Mouse (Mus musculus): ENCODE data around the gene Xrcc4.

The Xrcc4 gene

DNA sequence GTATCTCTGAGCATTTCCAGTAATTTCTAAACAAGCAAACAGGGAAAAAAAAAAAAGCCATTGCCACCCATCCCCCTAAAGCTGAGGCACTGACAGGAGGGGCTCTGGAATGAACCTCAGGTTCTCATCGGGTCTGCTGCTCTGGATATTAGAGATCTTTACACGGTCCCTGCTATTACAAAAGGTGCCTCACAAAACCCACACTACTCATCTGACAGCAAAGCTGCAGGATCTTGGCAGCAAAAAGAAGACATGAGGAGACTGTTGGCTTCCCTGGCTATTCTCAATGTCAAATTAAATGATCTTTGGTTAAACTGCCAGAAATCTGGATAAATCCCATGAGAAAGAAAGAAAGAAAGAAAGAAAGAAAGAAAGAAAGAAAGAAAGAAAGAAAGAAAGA, 145.1 kb downstream of the Xrcc4 start:
- DNase-seq (ENCODE audit: low read depth, low spot score) = no peak

DNA sequence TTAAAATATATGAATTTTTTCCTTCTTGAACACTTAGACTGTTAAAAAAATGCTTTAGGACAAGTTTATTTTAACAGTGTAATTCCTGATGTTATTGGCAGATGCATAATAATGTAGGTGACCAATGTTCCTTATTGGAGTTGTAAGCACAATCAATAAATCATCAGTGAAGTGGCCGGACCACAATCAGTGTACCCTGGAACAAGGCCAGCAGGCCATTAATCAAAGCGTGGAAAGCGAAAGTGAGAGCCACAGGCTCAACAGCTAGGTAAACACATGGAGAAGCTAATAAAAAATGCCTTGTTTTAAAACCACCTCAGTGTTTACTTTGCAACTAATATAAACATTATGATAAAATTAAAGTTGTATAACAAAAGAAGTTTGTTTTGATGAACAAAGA, 159.9 kb downstream of the Xrcc4 start:
- no peak for DNase-seq (ENCODE audit: low read depth, low spot score)

DNA sequence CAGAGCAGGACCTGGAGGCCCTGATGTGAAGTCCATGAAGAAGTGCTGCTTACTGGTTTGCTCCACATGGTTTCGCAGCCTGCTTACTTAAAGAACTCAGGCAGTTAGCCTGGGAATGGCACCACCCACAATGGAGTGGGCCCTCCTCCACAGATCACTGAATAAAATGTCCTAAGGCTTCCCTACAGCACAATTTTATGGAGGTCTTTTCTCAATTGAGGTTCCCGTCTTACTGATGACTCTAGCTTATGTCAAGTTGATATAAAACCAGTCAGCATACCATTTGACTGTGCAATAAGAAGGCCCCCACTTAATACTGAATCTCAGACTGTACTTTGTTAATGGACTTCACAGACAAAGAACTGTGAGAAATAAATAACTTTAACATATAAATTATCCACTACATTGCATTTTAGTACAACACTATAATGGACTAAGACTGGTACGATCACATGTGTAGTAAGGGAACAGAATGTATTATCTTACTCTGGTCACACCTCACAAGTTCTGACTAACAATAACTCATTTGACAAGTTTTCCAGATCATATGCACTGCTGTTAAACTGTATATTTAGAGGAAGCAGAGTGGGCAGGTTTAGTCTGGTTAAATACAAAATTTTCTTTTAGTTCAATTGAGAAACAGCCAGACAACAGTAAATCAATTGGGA, 170.5 kb downstream of the Xrcc4 start:
- DNase-seq (ENCODE audit: low read depth, low spot score) = no peak

DNA sequence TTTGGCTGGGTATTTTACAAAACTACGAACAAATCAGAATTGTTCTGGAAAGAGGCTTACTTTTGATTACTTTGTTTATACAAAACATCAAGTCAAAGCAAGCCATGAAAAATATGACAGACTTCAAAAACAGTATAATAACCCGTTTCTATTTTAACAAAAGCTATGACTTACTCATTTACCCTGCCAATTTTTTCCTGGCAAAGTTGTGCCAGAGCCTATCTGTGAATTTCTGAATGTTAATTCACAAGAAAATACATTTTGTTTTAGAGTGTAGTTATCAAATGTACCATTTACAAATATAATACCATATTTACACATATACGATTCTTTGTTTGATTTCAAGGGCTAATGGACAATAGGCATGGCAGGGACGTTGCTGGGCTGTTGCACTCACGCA, 175.1 kb downstream of the Xrcc4 start:
- no peak for DNase-seq (ENCODE audit: low read depth, low spot score)

DNA sequence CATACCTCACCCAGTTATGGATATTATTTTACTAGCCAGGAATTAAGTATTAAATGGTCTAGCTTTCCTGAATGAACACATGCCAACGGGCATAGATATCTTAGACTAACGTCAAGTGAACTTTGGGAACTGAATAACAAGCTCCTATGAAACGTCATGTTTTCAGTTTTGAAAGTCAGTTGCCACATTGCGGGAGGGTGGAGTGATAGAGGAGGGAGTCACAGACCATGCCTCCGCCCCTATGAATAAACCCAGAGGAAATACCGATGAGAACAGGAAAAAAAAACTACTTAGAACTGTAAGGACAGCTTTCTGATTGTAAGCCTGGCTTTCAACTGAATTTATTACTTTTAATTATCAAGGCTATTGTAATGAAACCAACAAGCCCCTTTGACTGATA, 175.5 kb downstream of the Xrcc4 start:
- no peak for DNase-seq (ENCODE audit: low read depth, low spot score)

DNA sequence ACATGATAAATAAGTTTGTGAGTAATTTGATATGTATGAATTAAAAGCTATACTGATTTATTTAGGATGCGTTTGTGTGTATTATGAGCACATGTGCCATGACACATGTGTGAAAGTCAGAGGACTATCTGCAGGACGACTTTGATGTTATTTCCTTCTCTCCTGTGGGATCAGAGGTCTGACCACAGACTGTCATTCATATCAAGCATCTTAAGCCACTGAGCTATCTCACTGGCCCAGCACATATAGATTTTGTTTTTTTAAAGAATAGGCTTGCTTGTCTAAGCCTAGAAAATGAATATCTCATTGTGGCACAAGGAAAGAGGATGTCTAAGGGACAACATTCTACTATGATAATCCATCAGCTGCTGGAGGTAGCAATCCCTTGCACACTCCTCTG, 183.3 kb downstream of the Xrcc4 start:
- no peak for DNase-seq (ENCODE audit: low read depth, low spot score)

DNA sequence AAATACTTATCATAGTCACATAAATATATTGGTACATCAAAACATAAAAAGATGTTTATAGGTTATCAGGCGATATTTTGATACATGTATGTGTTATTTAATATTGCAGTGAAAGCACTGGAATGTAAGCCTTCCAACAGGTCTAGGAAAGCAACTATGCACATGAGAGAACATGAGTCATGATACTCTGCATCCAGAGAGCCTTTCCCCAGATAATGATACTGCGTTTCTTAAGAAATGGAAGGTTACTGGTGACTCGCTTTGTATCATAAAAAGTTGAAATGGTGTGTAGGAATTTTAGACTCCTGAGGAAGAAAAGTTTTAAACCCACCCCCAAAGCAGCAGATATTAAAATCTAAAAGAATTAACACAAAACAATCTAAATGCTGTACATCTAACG, 190.3 kb downstream of the Xrcc4 start:
- DNase-seq (ENCODE audit: low read depth, low spot score) = no peak

DNA sequence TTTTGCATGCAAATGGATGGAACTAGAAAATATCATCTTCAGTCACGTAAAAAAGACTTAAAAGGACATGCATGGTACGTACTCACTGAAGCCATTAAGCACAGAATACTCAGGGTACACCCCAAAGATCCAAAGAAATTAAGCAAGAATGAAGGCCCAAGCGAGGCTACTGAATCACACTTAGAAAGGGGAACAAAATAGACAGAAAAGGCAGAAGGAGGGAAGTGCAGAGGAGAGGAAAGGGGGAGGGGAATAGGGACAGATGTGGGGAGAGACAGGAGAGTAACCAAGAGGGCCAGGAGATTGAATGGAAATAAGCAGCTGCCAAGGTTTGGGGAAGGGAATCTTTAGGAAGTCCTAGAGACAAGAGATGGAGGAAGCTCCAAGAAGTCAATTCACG, 197.3 kb downstream of the Xrcc4 start:
- no peak for DNase-seq (ENCODE audit: low read depth, low spot score)

DNA sequence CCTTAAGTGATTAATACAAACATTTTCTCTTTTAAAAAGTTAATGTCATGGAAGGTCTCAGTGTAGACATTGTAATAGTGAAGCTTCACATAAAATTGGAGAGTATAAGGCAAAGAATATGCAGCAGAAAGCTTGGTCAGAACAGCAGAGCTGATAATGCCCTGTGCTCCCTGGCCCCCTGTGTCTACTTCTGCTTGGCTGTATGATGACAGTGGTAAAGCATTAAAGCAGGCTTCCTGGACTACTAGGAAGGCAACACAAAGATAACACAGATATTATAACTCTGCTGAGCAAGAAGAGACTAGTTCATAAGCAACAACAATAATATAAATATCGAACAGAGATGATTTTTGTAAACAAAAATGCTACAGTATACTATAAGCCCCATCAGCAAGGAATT, 199.2 kb downstream of the Xrcc4 start:
- DNase-seq (ENCODE audit: low read depth, low spot score) = no peak

DNA sequence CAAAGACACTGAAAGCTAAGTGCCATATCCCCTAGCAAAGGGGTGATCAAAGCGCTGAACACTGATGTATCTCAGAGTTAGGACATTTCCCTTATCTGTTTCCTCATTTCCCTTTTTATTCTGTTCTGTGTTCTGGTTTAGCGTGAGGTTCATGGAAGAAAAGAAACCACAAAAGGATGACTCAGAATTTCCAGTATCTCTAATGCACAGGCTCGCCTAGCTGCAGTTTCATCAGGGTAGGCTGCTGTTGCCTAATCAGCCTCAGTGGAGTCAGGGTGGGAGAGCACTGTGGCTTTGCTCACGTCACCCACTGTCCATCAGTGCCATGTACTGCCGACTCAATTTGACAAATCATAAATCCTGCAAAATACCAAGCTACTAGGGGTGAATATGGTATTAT, 200.3 kb downstream of the Xrcc4 start:
- DNase-seq (ENCODE audit: low read depth, low spot score) = no peak

DNA sequence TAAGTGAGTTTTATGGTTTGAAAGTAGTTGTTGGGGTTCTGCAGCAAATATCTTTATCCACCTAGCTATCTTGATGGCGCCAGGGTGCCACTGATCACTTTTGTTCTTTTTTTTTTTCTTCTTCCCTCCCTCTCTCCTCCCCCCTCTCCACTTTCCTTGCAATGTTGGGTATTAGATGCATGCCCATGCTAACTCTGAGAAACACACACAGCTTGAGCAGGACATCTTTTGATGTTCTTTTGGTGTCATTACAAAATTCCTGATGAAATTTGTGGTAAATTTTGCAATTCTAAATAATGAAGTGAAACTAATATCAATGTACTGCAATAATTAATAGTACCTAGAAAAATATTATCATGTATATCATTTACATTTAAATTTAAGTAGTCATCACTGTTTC, 205.9 kb downstream of the Xrcc4 start:
- no peak for DNase-seq (ENCODE audit: low read depth, low spot score)

DNA sequence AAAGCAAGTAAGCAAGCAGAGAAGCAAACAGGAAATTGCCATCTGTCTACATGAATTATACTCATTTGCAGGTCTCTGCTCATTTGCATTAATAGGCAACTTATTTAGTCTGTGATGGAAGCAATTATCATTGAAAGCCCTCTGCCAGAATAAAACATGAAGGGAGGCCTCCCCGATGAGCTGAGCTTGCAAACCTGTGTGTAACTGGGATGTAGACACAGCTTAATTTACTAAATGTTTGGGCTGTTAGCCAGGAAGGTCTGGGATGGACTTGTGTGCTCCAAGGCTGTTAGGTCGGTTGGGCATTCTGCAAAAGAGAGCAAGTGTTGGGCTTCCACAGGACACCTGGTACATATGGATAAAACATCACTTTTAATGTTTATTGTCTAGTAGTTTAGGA, 208.1 kb downstream of the Xrcc4 start:
- no peak for DNase-seq (ENCODE audit: low read depth, low spot score)

DNA sequence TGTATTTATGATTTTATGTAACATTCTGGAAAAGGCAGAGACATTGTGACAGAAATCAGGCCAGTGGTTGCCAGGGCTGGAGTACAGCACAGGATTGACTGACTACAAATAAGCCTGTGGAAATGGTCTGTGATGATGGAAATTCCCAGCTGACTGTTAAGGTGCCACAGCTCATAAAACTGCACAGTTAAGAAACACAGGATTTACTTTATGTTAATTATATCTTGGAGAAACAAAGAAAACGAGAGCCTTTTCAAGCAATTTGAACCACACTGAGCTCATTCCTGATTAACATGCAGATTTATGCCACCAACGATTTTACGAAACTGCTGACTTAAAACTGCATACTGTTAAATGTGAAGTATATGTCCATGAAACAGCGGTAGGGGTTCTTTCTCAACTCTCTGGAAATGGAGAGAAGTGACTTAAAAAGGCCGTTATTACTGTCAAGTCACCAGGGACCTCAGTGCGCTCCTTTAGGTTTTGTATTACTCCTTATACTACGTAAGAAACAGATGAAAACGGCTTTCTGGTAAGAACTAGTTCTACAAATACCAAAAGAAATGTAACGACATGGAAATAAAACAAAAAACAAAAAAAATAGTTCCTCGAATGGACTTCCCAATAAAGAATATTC, 210.5 kb downstream of the Xrcc4 start:
- DNase-seq (ENCODE audit: low read depth, low spot score) = no peak

DNA sequence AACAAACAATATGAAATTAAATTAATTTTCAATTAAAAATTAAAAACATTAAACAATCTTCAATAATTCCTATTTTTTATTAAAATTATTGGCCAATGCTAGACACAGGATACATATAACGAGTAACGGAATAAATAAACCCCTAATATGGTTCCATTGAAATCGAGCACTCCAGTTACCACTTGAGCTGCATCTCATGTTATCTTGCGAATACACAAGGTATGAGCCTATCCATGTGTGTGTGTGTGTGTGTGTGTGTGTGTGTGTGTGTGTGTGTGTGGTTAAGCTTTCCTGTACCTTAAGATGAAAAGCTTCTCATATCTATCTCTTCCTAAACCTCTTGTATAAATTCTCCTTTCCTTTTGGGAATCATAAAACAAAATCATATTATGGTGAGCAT, 213.9 kb downstream of the Xrcc4 start:
- DNase-seq (ENCODE audit: low read depth, low spot score) = no peak

DNA sequence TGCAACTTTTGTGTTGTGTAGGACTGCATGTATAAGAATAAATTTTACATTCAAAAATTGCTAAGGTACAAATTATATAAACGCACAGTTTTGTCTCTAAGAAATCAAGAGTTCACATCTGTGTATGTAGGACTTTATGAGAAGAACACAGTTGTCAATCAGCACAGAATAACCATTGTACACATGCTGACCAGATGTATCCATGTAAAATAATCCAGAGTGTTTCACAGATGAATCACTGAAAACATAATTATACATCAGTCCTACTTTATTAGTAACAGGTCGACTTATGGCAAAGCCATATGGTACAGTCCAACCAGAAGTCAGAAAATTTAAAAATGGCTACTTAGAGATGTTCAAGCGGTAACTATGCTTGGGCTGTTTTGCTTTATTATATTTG, 216.7 kb downstream of the Xrcc4 start:
- no peak for DNase-seq (ENCODE audit: low read depth, low spot score)

DNA sequence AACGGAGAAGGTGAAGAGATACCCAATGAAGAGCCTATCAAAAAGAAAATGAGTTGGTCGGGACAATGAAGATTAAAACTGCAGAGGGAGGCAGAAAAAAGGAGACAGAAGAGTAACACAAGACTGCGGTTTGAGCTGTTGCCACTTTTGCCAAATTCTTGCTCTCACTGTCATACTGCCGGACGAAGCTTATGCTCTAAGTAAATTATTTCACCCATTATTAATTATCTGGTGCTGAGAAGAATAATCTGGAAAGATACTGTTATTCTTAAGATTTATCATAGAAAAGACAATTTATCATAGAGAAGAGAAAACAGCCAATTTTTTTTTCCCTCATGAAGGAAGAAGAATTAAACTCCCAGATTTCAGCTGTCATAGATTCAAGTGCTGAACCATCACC, 235.3 kb downstream of the Xrcc4 start:
- no peak for DNase-seq (ENCODE audit: low read depth, low spot score)

DNA sequence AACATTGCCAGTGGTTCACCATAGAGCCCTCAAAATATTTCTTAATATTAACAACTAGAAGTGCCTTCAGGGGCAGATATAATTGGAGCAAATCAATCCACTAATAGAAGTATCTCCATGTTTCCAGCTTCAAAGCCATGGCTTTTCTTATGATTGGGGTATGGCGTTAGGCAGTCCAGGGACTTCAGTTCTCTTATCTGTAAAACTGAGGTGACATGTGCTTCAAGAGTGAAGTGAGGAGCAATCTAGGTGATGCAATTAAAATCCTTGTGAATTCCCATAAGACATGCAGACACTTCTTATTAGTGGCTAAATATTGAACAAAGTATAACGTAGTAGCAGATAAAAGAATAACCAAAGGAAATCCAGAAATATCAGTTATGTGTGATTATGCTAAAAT, 238.7 kb downstream of the Xrcc4 start:
- DNase-seq (ENCODE audit: low read depth, low spot score) = no peak

DNA sequence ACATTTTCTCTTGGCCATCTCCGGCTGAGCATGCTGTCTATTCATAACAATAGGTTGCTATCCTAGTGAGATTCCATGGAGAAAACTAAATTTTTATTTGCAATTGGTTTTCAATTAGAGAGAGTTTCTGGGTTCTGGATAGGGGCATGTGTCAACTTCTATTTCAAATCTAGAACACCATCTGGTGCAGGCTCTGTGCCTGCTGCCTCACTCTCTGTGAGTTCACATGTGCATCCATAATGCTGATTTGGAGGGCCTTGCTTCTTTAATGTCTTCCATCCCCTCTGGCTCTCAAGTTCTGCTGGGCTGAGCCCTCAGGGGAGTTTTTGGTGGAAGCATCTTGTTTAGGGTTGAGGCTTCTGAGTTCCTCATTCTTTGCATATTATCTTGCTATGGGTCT, 239.5 kb downstream of the Xrcc4 start:
- no peak for DNase-seq (ENCODE audit: low read depth, low spot score)

DNA sequence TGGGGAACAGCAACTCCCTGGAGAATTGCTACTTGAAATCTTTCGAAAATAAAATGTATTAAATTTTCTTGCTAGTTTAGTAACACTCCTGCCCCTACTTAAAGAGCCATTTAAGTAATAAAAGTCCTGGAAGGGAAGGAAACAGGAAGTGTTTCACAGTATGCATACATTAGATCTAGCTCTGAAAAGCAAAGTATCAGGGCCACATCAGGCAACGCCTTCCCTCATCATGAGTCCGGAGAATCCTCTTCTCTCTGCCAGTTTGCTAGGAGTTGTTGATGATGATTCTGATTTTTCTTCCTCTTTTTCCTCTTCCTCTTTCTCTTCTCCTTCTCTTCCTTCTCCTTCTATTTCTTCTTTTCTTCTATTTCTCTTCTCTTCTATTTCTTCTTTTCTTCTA, 250.8 kb downstream of the Xrcc4 start:
- DNase-seq (ENCODE audit: low read depth, low spot score) = no peak

DNA sequence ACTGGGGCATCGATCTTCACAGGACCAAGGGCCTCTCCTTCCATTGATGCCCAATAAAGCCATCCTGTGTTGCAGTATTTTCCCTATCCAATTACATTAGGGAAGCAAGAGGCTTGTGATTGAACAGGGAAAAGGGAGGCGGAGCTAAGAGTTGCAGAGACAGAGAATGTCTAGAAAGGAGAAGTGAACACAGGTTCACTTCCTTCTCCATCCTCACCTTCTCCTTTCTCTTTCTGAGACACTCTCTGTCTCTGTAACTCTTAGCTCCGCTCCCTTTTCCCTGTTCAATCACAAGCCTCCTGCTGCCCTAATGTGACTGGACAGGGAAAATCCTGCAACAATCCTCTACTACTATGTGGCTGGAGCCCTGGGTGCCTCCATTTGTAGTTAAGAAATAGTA, 254.9 kb downstream of the Xrcc4 start:
- no peak for DNase-seq (ENCODE audit: low read depth, low spot score)

DNA sequence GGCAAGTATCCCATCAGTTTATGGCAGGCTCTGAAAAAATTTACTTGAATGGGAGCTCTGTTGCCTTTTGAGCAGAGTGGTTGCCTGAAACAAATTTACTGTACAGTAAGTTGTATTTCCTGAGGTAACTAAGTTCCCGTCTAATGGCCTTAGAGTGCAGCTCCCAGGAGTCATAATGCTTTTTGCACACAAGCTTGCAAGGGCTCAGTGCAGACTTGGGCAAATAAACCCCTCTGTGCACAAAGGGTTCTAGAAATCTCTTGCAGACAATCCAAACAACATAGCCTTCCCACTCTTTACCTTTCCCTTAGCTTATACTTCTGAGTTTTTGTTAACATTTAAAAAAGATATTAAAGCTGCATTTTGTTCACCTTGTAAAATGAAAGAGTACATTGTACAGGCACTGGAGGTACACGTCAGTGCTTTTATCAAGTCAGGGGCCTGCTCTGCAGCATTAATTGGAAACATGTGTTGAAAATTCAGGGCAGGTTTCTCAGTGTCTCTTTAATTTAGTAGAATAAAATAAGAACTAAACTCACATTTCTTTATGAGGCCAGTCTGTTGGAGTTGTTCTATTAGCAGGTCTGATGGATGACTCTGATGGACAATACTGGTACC, 256.2 kb downstream of the Xrcc4 start:
- no peak for DNase-seq (ENCODE audit: low read depth, low spot score)

DNA sequence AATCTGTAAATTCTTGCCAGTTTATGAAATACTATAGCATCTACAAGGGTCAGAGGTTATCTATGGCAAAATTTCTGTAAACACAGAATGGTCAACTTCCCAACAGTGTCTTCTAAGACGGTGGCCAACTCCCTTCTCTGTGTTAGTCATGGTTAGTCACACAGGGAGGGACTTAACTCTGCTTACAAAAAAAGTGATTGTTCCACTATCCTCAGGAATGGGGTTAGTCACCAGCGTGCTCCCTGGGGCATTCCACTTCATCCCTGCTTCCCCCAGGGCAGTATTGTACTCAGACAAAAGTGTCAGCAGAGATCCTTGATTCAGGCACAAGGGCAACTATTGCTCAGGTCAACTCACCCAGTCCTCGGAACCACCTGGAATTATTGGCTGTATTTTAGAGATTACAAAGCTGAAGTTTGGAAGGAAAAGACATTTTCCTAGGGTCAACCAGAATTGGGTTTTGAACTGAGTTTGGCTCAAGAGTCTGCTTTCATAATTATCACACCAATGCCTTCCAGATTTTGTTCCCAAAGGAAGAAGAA, 260.9 kb downstream of the Xrcc4 start:
- no peak for DNase-seq (ENCODE audit: low read depth, low spot score)

DNA sequence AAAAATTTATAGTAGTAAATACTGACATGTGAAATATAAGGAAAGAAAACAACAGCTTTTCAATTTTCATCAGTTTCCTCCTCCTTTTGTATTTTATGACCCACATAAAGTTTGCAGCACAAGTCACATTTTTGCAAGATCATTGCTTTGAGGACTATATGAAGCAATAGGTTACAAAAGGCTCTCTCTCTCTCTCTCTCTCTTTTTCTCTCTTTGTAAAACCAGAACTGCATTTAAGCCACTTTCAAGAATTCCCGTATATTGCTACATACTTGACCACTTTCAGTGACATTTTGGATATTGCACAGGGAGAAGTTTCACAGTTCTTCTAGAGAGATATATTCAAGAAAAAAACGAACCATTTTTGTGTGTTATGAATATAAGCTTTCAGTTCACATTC, 261.6 kb downstream of the Xrcc4 start:
- no peak for DNase-seq (ENCODE audit: low read depth, low spot score)
